Mouse (Mus musculus) MEL (cell line): Measurements from ENCODE around the gene Tor4a. TPM values are rescaled to one million over a fixed set of nuclear protein-coding genes. Genes with fewer than 3 reads are reported as not detected.
A peak's percentile ranks its signal among the peaks of the same experiment; 100 is the strongest.

Experiments
- DNase-seq: peaks from one replicate; pipeline ENCODE4 v3.0.0; 2011; ENCODE audit warnings: low read depth, low spot score
- H3K27ac ChIP-seq: 2 replicates; pipeline ENCODE4 v1.5.1; 2012; ENCODE audit warnings: low read depth, mild to moderate bottlenecking, control low read depth, low read length, moderate library complexity; ENCODE audit not compliant: control insufficient read depth
- H3K27me3 ChIP-seq, 2 experiments: fragments of 150-350 bp in 1 of 2; sonication (generic) in 1 of 2; 2 replicates each; pipeline ENCODE4 v1.6.1; 2012; ENCODE audit warnings: low read length in 2 of 2, mild to moderate bottlenecking in 2 of 2, improper control_type of control experiment in 1 of 2, moderate library complexity in 1 of 2; ENCODE audit not compliant: insufficient read depth in 2 of 2, control insufficient read depth in 1 of 2
- H3K36me3 ChIP-seq, 2 experiments: 2 replicates each; pipeline ENCODE4 v1.6.1; 2012 to 2014; ENCODE audit warnings: low read length in 2 of 2, improper control_type of control experiment in 1 of 2, inconsistent platforms in 1 of 2, mild to moderate bottlenecking in 1 of 2; ENCODE audit not compliant: insufficient read depth in 2 of 2, control insufficient read depth in 1 of 2
- H3K4me1 ChIP-seq, 2 experiments: fragments of 150-350 bp in 1 of 2; sonication (generic) in 1 of 2; 2 replicates each; pipeline ENCODE4 v1.6.1; 2012; ENCODE audit warnings: low read length in 2 of 2, improper control_type of control experiment in 1 of 2, mild to moderate bottlenecking in 1 of 2; ENCODE audit not compliant: insufficient read depth in 2 of 2, control insufficient read depth in 1 of 2
- H3K4me3 ChIP-seq, 2 experiments: fragments of 150-350 bp in 1 of 2; sonication (generic) in 1 of 2; 2 replicates each; pipeline ENCODE4 v1.5.1; 2012; ENCODE audit warnings: low read depth in 2 of 2, low read length in 2 of 2, mild to moderate bottlenecking in 2 of 2, moderate library complexity in 2 of 2, control low read depth in 1 of 2, improper control_type of control experiment in 1 of 2; ENCODE audit not compliant: control insufficient read depth in 1 of 2, insufficient read depth in 1 of 2
- H3K79me2 ChIP-seq: 2 replicates; pipeline ENCODE4 v1.6.1; 2012; ENCODE audit warnings: mild to moderate bottlenecking, low read length, moderate library complexity; ENCODE audit not compliant: control insufficient read depth, poor library complexity, insufficient read depth
- H3K9ac ChIP-seq: 2 replicates; pipeline ENCODE4 v1.6.1; 2012; ENCODE audit warnings: low read depth, mild to moderate bottlenecking, control low read depth, low read length, moderate library complexity; ENCODE audit not compliant: control insufficient read depth, poor library complexity, severe bottlenecking
- H3K9me3 ChIP-seq: fragments of 150-350 bp; sonication (generic); replicated peaks from 2 replicates; pipeline ENCODE4 v1.6.1; 2012; ENCODE audit warnings: mild to moderate bottlenecking, low read length, improper control_type of control experiment, moderate library complexity; ENCODE audit not compliant: insufficient read depth
- BHLHE40 ChIP-seq: IDR thresholded peaks from 2 replicates; pipeline ENCODE4 v1.6.1; 2012; ENCODE audit warnings: low read depth, mild to moderate bottlenecking, inconsistent platforms, low read length, improper control_type of control experiment, borderline replicate concordance
- CHD1 ChIP-seq: IDR thresholded peaks from 2 replicates; pipeline ENCODE4 v1.6.1; 2012; ENCODE audit warnings: low read depth, mild to moderate bottlenecking, inconsistent platforms, low read length, improper control_type of control experiment
- EP300 ChIP-seq, 2 experiments: IDR thresholded peaks; 2 replicates each; pipeline ENCODE4 v1.6.1; 2011; ENCODE audit warnings: improper control_type of control experiment in 2 of 2, low read length in 2 of 2, low read depth in 1 of 2, mild to moderate bottlenecking in 1 of 2
- HCFC1 ChIP-seq: IDR thresholded peaks from 2 replicates; pipeline ENCODE4 v1.6.1; 2012; ENCODE audit warnings: low read depth, mild to moderate bottlenecking, inconsistent platforms, low read length, improper control_type of control experiment, moderate library complexity
- MAZ ChIP-seq: IDR thresholded peaks from 2 replicates; pipeline ENCODE4 v1.6.1; 2012; ENCODE audit warnings: low read depth, mild to moderate bottlenecking, inconsistent platforms, low read length, improper control_type of control experiment
- MYB ChIP-seq: IDR thresholded peaks from 2 replicates; pipeline ENCODE4 v1.6.1; 2011; ENCODE audit warnings: mild to moderate bottlenecking, low read depth, low read length, improper control_type of control experiment
- NRF1 ChIP-seq: IDR thresholded peaks from 2 replicates; pipeline ENCODE4 v1.6.1; 2014; ENCODE audit warnings: low read depth, mild to moderate bottlenecking, inconsistent platforms, low read length, improper control_type of control experiment, moderate library complexity; ENCODE audit not compliant: poor library complexity, insufficient read depth, severe bottlenecking
- POLR2A ChIP-seq, 2 experiments: IDR thresholded peaks; 2 replicates each; pipeline ENCODE4 v1.6.1; 2011 to 2012; ENCODE audit warnings: low read length in 2 of 2, mild to moderate bottlenecking in 2 of 2, control low read depth in 1 of 2, improper control_type of control experiment in 1 of 2, low read depth in 1 of 2, moderate library complexity in 1 of 2; ENCODE audit not compliant: control insufficient read depth in 1 of 2, insufficient read depth in 1 of 2, poor library complexity in 1 of 2
- RCOR1 ChIP-seq: IDR thresholded peaks from 2 replicates; pipeline ENCODE4 v1.6.1; 2012; ENCODE audit warnings: low read depth, mild to moderate bottlenecking, inconsistent platforms, low read length, improper control_type of control experiment
- SIN3A ChIP-seq: IDR thresholded peaks from 2 replicates; pipeline ENCODE4 v1.6.1; 2012; ENCODE audit warnings: low read length, improper control_type of control experiment, inconsistent platforms
- TBP ChIP-seq: IDR thresholded peaks from 2 replicates; pipeline ENCODE4 v1.8.0; 2011; ENCODE audit warnings: low read depth, low read length, improper control_type of control experiment
- TCF12 ChIP-seq: IDR thresholded peaks from 2 replicates; pipeline ENCODE4 v1.6.1; 2014; ENCODE audit warnings: low read depth, mild to moderate bottlenecking, inconsistent platforms, low read length, improper control_type of control experiment, moderate library complexity
- UBTF ChIP-seq: IDR thresholded peaks from 2 replicates; pipeline ENCODE4 v1.6.1; 2012; ENCODE audit warnings: low read depth, mild to moderate bottlenecking, inconsistent platforms, low read length, improper control_type of control experiment, moderate library complexity, borderline replicate concordance; ENCODE audit not compliant: insufficient read depth
- USF1 ChIP-seq: IDR thresholded peaks from 2 replicates; pipeline ENCODE4 v1.6.1; 2014; ENCODE audit warnings: low read depth, mild to moderate bottlenecking, inconsistent platforms, low read length, improper control_type of control experiment, moderate library complexity
- ZMIZ1 ChIP-seq: IDR thresholded peaks from 2 replicates; pipeline ENCODE4 v1.6.1; 2012; ENCODE audit warnings: low read depth, mild to moderate bottlenecking, inconsistent platforms, low read length, improper control_type of control experiment, moderate library complexity
- polyA plus RNA-seq, 2 experiments: library from polyadenylated mRNA; stranded (reverse) in 1 of 2; unstranded in 1 of 2; fragments of >175 nt in 1 of 2; fragments of >200 nt in 1 of 2; gene quantifications; 2 replicates each; pipeline versions ENCODE4 v1.2.1 to v1.2.4; 2012; ENCODE audit warnings: low replicate concordance in 2 of 2, low read depth in 1 of 2; ENCODE audit not compliant: insufficient read length in 2 of 2, insufficient read depth in 1 of 2, missing spikeins in 1 of 2
- total RNA-seq: library from RNA; depleted of rRNA; stranded (reverse); fragments of 300-350 nt; gene quantifications from 2 replicates; pipeline ENCODE4 v1.2.3, GENCODE M21; 2012

Tor4a gene
- total and polyA plus RNA-seq, 3 experiments = 9.1 to 13.7 TPM; not detected in 1

- peak overlapping the region; percentile 57 to 72 for H3K4me3 ChIP-seq
- no peak for TF ChIP-seq RCOR1
- peak in 1 of 2 experiments; percentile 62; a peak in 2 of 4 replicates for TF ChIP-seq POLR2A (IDR thresholded peaks at IDR 0.05; ENCODE audit: control insufficient read depth in 1 of 2, insufficient read depth in 1 of 2, low read depth in 1 of 2, low read length in 2 of 2, poor library complexity in 1 of 2)
- TF ChIP-seq NRF1 = no peak
- TF ChIP-seq TCF12 = 0 out of 2 replicates have a peak, but pooled peaks have one; percentile 4
- peak in 1 of 2 experiments; percentile 14; a peak in 1 of 4 replicates for TF ChIP-seq EP300 (IDR thresholded peaks at IDR 0.05; ENCODE audit: low read depth in 1 of 2, low read length in 2 of 2)
- 0 out of 2 replicates have a peak, but pooled peaks have one; percentile 11 for TF ChIP-seq HCFC1
- peak; percentile 2; the same call in 1 of the 2 replicates for TF ChIP-seq SIN3A
- peak; percentile 77 for TF ChIP-seq BHLHE40
- TF ChIP-seq ZMIZ1 = 0 out of 2 replicates have a peak, but pooled peaks have one; percentile 38
- no peak for TF ChIP-seq MYB
- 0 out of 2 replicates have a peak, but pooled peaks have one; percentile 45 for TF ChIP-seq MAZ
- TF ChIP-seq TBP = peak; percentile 58
- peak; percentile 79 for TF ChIP-seq USF1
- H3K9me3 ChIP-seq = no peaks in the 10 kb centered on the region
- peaks cover 0 to 17% of the 10 kb centered on the region in 2 experiments; a peak in 2 of 4 replicates for H3K36me3 ChIP-seq
- H3K27me3 ChIP-seq = no peaks in the 10 kb centered on the region
- peak overlapping the region; percentile 87 for H3K9ac ChIP-seq
- H3K27ac ChIP-seq = peak overlapping the region; percentile 96
- peaks cover 21% of the 10 kb centered on the region for H3K79me2 ChIP-seq
- peak; percentile 78 for DNase-seq
- H3K4me1 ChIP-seq = peaks cover 6 to 32% of the 10 kb centered on the region in 2 experiments
Observed at GRCm38 (mm10) chr2:25194486-25195171, 2.1 kb downstream of the Tor4a start.

- peak overlapping the region; percentile 87 for H3K9ac ChIP-seq
- peak overlapping the region; percentile 57 to 72 for H3K4me3 ChIP-seq
- peaks cover 21% of the 10 kb centered on the region for H3K79me2 ChIP-seq
- TF ChIP-seq CHD1 (0 out of 2 replicates have a peak, but pooled peaks have one; percentile 5), TBP (no peak), UBTF (no peak)
- peaks cover 6 to 32% of the 10 kb centered on the region in 2 experiments for H3K4me1 ChIP-seq
- peak; percentile 64 for DNase-seq
- no peaks in the 10 kb centered on the region for H3K27me3 ChIP-seq
- no peaks in the 10 kb centered on the region for H3K9me3 ChIP-seq
- peaks cover 0 to 17% of the 10 kb centered on the region in 2 experiments; a peak in 2 of 4 replicates for H3K36me3 ChIP-seq
- H3K27ac ChIP-seq = peak overlapping the region; percentile 96
Observed at GRCm38 (mm10) chr2:25194006-25194405, 2.7 kb downstream of the Tor4a start.
